Mouse (Mus musculus): ENCODE measurements at regions not wholly inside any gene's neighbourhood (a gene's known extent, or its start where the extent isn't known, plus 50 kb on each side); places are given as distances from the start of the nearest gene placed in this dataset.

- Histone ChIP-seq H3K9me3 (ENCODE audit: control insufficient read depth, low read length) (no peaks in the 10 kb centered on the region), H3K4me3 (ENCODE audit: low read depth, low read length) (no peak overlapping the region), H3K4me2 (no peak overlapping the region), H3K36me3 (ENCODE audit: control insufficient read depth, insufficient read depth, low read length) (no peaks in the 10 kb centered on the region), H3K27me3 (ENCODE audit: control insufficient read depth, insufficient read depth, low read length) (no peaks in the 10 kb centered on the region), H3K4me1 (ENCODE audit: control insufficient read depth, insufficient read depth, low read length) (no peaks in the 10 kb centered on the region), H3K9ac (ENCODE audit: low read length) (no peak overlapping the region), H3K27ac (ENCODE audit: low read depth, low read length) (no peak overlapping the region)
- WGBS = 78% methylated on average over 3 of the region's 3 CpGs
- ATAC-seq (ENCODE audit: low FRiP score) (no peak), DNase-seq (ENCODE audit: low spot score, missing footprints) (no peak)
Measured at GRCm38 (mm10) chr4:87671101-87671500, 362.1 kb downstream of the Mllt3 start.

- no peak overlapping the region for H3K27ac ChIP-seq (ENCODE audit: low read depth, low read length)
- ATAC-seq (ENCODE audit: low FRiP score) = no peak
- H3K27me3 ChIP-seq (ENCODE audit: control insufficient read depth, insufficient read depth, low read length) = no peaks in the 10 kb centered on the region
- H3K4me3 ChIP-seq (ENCODE audit: low read depth, low read length) = no peak overlapping the region
- no peaks in the 10 kb centered on the region for H3K36me3 ChIP-seq (ENCODE audit: control insufficient read depth, insufficient read depth, low read length)
- no peak overlapping the region for H3K4me2 ChIP-seq
- H3K9ac ChIP-seq (ENCODE audit: low read length) = no peak overlapping the region
- H3K4me1 ChIP-seq (ENCODE audit: control insufficient read depth, insufficient read depth, low read length) = no peaks in the 10 kb centered on the region
- 87% methylated on average over 2 of the region's 2 CpGs for WGBS
- no peaks in the 10 kb centered on the region for H3K9me3 ChIP-seq (ENCODE audit: control insufficient read depth, low read length)
- DNase-seq (ENCODE audit: low spot score, missing footprints) = no peak
Measured at GRCm38 (mm10) chr4:87670167-87670566, 363.0 kb downstream of the Mllt3 start.

GRCm38 (mm10) chr4:87669480-87669879 is 363.7 kb downstream of the Mllt3 start:
- DNase-seq (ENCODE audit: low spot score, missing footprints) (no peak), ATAC-seq (ENCODE audit: low FRiP score) (no peak)
- no peak overlapping the region for H3K4me2 ChIP-seq
- H3K9ac ChIP-seq (ENCODE audit: low read length) = no peak overlapping the region
- H3K4me1 ChIP-seq (ENCODE audit: control insufficient read depth, insufficient read depth, low read length) = no peaks in the 10 kb centered on the region
- no peaks in the 10 kb centered on the region for H3K27me3 ChIP-seq (ENCODE audit: control insufficient read depth, insufficient read depth, low read length)
- H3K36me3 ChIP-seq (ENCODE audit: control insufficient read depth, insufficient read depth, low read length) = no peaks in the 10 kb centered on the region
- H3K27ac ChIP-seq (ENCODE audit: low read depth, low read length) = no peak overlapping the region
- 38% methylated on average over 1 of the region's 1 CpGs for WGBS
- no peaks in the 10 kb centered on the region for H3K9me3 ChIP-seq (ENCODE audit: control insufficient read depth, low read length)
- H3K4me3 ChIP-seq (ENCODE audit: low read depth, low read length) = no peak overlapping the region

GRCm38 (mm10) chr4:87668314-87668713 is 364.9 kb downstream of the Mllt3 start:
- H3K4me2 ChIP-seq = no peak overlapping the region
- WGBS = 51% methylated on average over 3 of the region's 3 CpGs
- H3K9ac ChIP-seq (ENCODE audit: low read length) = no peak overlapping the region
- H3K36me3 ChIP-seq (ENCODE audit: control insufficient read depth, insufficient read depth, low read length) = no peaks in the 10 kb centered on the region
- ATAC-seq (ENCODE audit: low FRiP score) (no peak), DNase-seq (ENCODE audit: low spot score, missing footprints) (no peak)
- H3K27ac ChIP-seq (ENCODE audit: low read depth, low read length) = no peak overlapping the region
- 0 out of 2 replicates have a peak, but pooled peaks cover 2% of the 10 kb centered on the region for H3K4me1 ChIP-seq (ENCODE audit: control insufficient read depth, insufficient read depth, low read length)
- no peaks in the 10 kb centered on the region for H3K27me3 ChIP-seq (ENCODE audit: control insufficient read depth, insufficient read depth, low read length)
- no peaks in the 10 kb centered on the region for H3K9me3 ChIP-seq (ENCODE audit: control insufficient read depth, low read length)
- H3K4me3 ChIP-seq (ENCODE audit: low read depth, low read length) = no peak overlapping the region

- Histone ChIP-seq H3K4me1 (ENCODE audit: control insufficient read depth, insufficient read depth, low read length) (0 out of 2 replicates have a peak, but pooled peaks cover 2% of the 10 kb centered on the region), H3K27me3 (ENCODE audit: control insufficient read depth, insufficient read depth, low read length) (no peaks in the 10 kb centered on the region), H3K9ac (ENCODE audit: low read length) (no peak overlapping the region), H3K4me3 (ENCODE audit: low read depth, low read length) (no peak overlapping the region), H3K36me3 (ENCODE audit: control insufficient read depth, insufficient read depth, low read length) (no peaks in the 10 kb centered on the region), H3K27ac (ENCODE audit: low read depth, low read length) (no peak overlapping the region), H3K9me3 (ENCODE audit: control insufficient read depth, low read length) (no peaks in the 10 kb centered on the region), H3K4me2 (no peak overlapping the region)
- ATAC-seq (ENCODE audit: low FRiP score) = no peak
- no peak for DNase-seq (ENCODE audit: low spot score, missing footprints)
- 95% methylated on average over 5 of the region's 5 CpGs for WGBS
Measured at GRCm38 (mm10) chr4:87667556-87668154, 365.5 kb downstream of the Mllt3 start.

GRCm38 (mm10) chr4:87665149-87665548 is 368.0 kb downstream of the Mllt3 start:
- H3K27me3 ChIP-seq (ENCODE audit: control insufficient read depth, insufficient read depth, low read length) = no peaks in the 10 kb centered on the region
- no peak for DNase-seq (ENCODE audit: low spot score, missing footprints)
- no peaks in the 10 kb centered on the region for H3K9me3 ChIP-seq (ENCODE audit: control insufficient read depth, low read length)
- H3K36me3 ChIP-seq (ENCODE audit: control insufficient read depth, insufficient read depth, low read length) = no peaks in the 10 kb centered on the region
- 0 out of 2 replicates have a peak, but pooled peaks cover 2% of the 10 kb centered on the region for H3K4me1 ChIP-seq (ENCODE audit: control insufficient read depth, insufficient read depth, low read length)
- ATAC-seq (ENCODE audit: low FRiP score) = no peak
- H3K9ac ChIP-seq (ENCODE audit: low read length) = no peak overlapping the region
- H3K4me3 ChIP-seq (ENCODE audit: low read depth, low read length) = no peak overlapping the region
- WGBS = 71% methylated on average over 6 of the region's 6 CpGs
- H3K4me2 ChIP-seq = no peak overlapping the region
- H3K27ac ChIP-seq (ENCODE audit: low read depth, low read length) = no peak overlapping the region

GRCm38 (mm10) chr4:87662876-87663275 is 370.3 kb downstream of the Mllt3 start:
- Histone ChIP-seq H3K36me3 (ENCODE audit: control insufficient read depth, insufficient read depth, low read length) (no peaks in the 10 kb centered on the region), H3K4me3 (ENCODE audit: low read depth, low read length) (no peak overlapping the region), H3K4me1 (ENCODE audit: control insufficient read depth, insufficient read depth, low read length) (0 out of 2 replicates have a peak, but pooled peaks cover 2% of the 10 kb centered on the region), H3K9ac (ENCODE audit: low read length) (no peak overlapping the region), H3K27ac (ENCODE audit: low read depth, low read length) (no peak overlapping the region), H3K4me2 (no peak overlapping the region), H3K27me3 (ENCODE audit: control insufficient read depth, insufficient read depth, low read length) (no peaks in the 10 kb centered on the region), H3K9me3 (ENCODE audit: control insufficient read depth, low read length) (no peaks in the 10 kb centered on the region)
- DNase-seq (ENCODE audit: low spot score, missing footprints) (peak; percentile 68), ATAC-seq (ENCODE audit: low FRiP score) (no peak)
- WGBS = 74% methylated on average over 2 of the region's 2 CpGs

GRCm38 (mm10) chr4:87658316-87658715 is 374.8 kb downstream of the Mllt3 start:
- Histone ChIP-seq H3K27ac (ENCODE audit: low read depth, low read length) (no peak overlapping the region), H3K4me2 (no peak overlapping the region), H3K9me3 (ENCODE audit: control insufficient read depth, low read length) (no peaks in the 10 kb centered on the region), H3K9ac (ENCODE audit: low read length) (no peak overlapping the region), H3K4me1 (ENCODE audit: control insufficient read depth, insufficient read depth, low read length) (0 out of 2 replicates have a peak, but pooled peaks cover 2% of the 10 kb centered on the region), H3K4me3 (ENCODE audit: low read depth, low read length) (no peak overlapping the region), H3K36me3 (ENCODE audit: control insufficient read depth, insufficient read depth, low read length) (no peaks in the 10 kb centered on the region), H3K27me3 (ENCODE audit: control insufficient read depth, insufficient read depth, low read length) (no peaks in the 10 kb centered on the region)
- 41% methylated on average over 4 of the region's 4 CpGs for WGBS
- ATAC-seq (ENCODE audit: low FRiP score) = no peak
- DNase-seq (ENCODE audit: low spot score, missing footprints) = no peak

- H3K27me3 ChIP-seq (ENCODE audit: control insufficient read depth, insufficient read depth, low read length) = no peaks in the 10 kb centered on the region
- no peak overlapping the region for H3K9ac ChIP-seq (ENCODE audit: low read length)
- peak; percentile 67 for DNase-seq (ENCODE audit: low spot score, missing footprints)
- no peaks in the 10 kb centered on the region for H3K9me3 ChIP-seq (ENCODE audit: control insufficient read depth, low read length)
- H3K4me1 ChIP-seq (ENCODE audit: control insufficient read depth, insufficient read depth, low read length) = 0 out of 2 replicates have a peak, but pooled peaks cover 2% of the 10 kb centered on the region
- H3K4me2 ChIP-seq = no peak overlapping the region
- H3K4me3 ChIP-seq (ENCODE audit: low read depth, low read length) = no peak overlapping the region
- H3K27ac ChIP-seq (ENCODE audit: low read depth, low read length) = no peak overlapping the region
- 69% methylated on average over 2 of the region's 2 CpGs for WGBS
- H3K36me3 ChIP-seq (ENCODE audit: control insufficient read depth, insufficient read depth, low read length) = no peaks in the 10 kb centered on the region
- ATAC-seq (ENCODE audit: low FRiP score) = no peak
Measured at GRCm38 (mm10) chr4:87657855-87658254, 375.3 kb downstream of the Mllt3 start.
